Mouse (Mus musculus): ENCODE results near the gene Lrrc25. TPM values are rescaled to one million over a fixed set of nuclear protein-coding genes. Genes with fewer than 3 reads are reported as not detected.

Gene Lrrc25
- polyA plus RNA-seq, 1 experiment from 2014 or later = 0.97 TPM

GRCm38 (mm10) chr8:70617985-70618384 is 2.0 kb downstream of the Lrrc25 start:
- no peaks in the 10 kb centered on the region for H3K9me3 ChIP-seq (ENCODE audit: control insufficient read depth, low read length)
- no peak for ATAC-seq (ENCODE audit: low FRiP score)

GRCm38 (mm10) chr8:70618888-70619334 is 3.0 kb downstream of the Lrrc25 start:
- Histone ChIP-seq H3K9ac (ENCODE audit: low read depth, low read length) (no peak overlapping the region), H3K36me3 (ENCODE audit: control insufficient read depth, insufficient read depth, low read length) (no peaks in the 10 kb centered on the region), H3K4me2 (replicated peaks; ENCODE audit: low read depth, low read length) (no peak overlapping the region), H3K9me3 (ENCODE audit: control insufficient read depth, low read length) (no peaks in the 10 kb centered on the region), H3K4me3 (ENCODE audit: low read depth, low read length) (no peak overlapping the region), H3K27me3 (ENCODE audit: control insufficient read depth, insufficient read depth, low read length) (no peaks in the 10 kb centered on the region; the same call in 1 of the 2 replicates), H3K4me1 (replicated peaks; ENCODE audit: control insufficient read depth, insufficient read depth, low read length) (no peaks in the 10 kb centered on the region), H3K27ac (ENCODE audit: low read depth, low read length) (no peak overlapping the region)
- 26% methylated on average over 9 of the region's 9 CpGs for WGBS
- DNase-seq (ENCODE audit: low spot score) = peak; percentile 72
- peak; percentile 87 for ATAC-seq (ENCODE audit: low FRiP score)

More at GRCm38 (mm10) chr8:70617985-70618384, 2.0 kb downstream of the Lrrc25 start:
- H3K27ac ChIP-seq (ENCODE audit: low read depth, low read length) = no peak overlapping the region
- H3K9ac ChIP-seq (ENCODE audit: low read depth, low read length) = no peak overlapping the region
- no peak for DNase-seq (ENCODE audit: low spot score)
- H3K4me2 ChIP-seq (replicated peaks; ENCODE audit: low read depth, low read length) = no peak overlapping the region
- H3K36me3 ChIP-seq (ENCODE audit: control insufficient read depth, insufficient read depth, low read length) = no peaks in the 10 kb centered on the region
- H3K4me3 ChIP-seq (ENCODE audit: low read depth, low read length) = no peak overlapping the region
- no peaks in the 10 kb centered on the region for H3K4me1 ChIP-seq (replicated peaks; ENCODE audit: control insufficient read depth, insufficient read depth, low read length)
- no peaks in the 10 kb centered on the region; the same call in 1 of the 2 replicates for H3K27me3 ChIP-seq (ENCODE audit: control insufficient read depth, insufficient read depth, low read length)
- 81% methylated on average over 11 of the region's 11 CpGs for WGBS

- H3K4me3 ChIP-seq (ENCODE audit: low read depth, low read length) = no peak overlapping the region
- no peak for DNase-seq (ENCODE audit: low spot score)
- H3K27ac ChIP-seq (ENCODE audit: low read depth, low read length) = no peak overlapping the region
- H3K27me3 ChIP-seq (ENCODE audit: control insufficient read depth, insufficient read depth, low read length) = no peaks in the 10 kb centered on the region; the same call in 1 of the 2 replicates
- H3K36me3 ChIP-seq (ENCODE audit: control insufficient read depth, insufficient read depth, low read length) = no peaks in the 10 kb centered on the region
- no peak overlapping the region for H3K4me2 ChIP-seq (replicated peaks; ENCODE audit: low read depth, low read length)
- ATAC-seq (ENCODE audit: low FRiP score) = no peak
- 64% methylated on average over 3 of the region's 3 CpGs for WGBS
- no peak overlapping the region for H3K9ac ChIP-seq (ENCODE audit: low read depth, low read length)
- no peaks in the 10 kb centered on the region for H3K4me1 ChIP-seq (replicated peaks; ENCODE audit: control insufficient read depth, insufficient read depth, low read length)
- no peaks in the 10 kb centered on the region for H3K9me3 ChIP-seq (ENCODE audit: control insufficient read depth, low read length)
These were observed 6.3 kb downstream of the Lrrc25 start for GRCm38 (mm10) chr8:70622220-70622619.

GRCm38 (mm10) chr8:70625104-70625503 is 9.1 kb downstream of the Lrrc25 start:
- H3K9me3 ChIP-seq (ENCODE audit: control insufficient read depth, low read length) = no peaks in the 10 kb centered on the region
- H3K4me2 ChIP-seq (replicated peaks; ENCODE audit: low read depth, low read length) = no peak overlapping the region
- ATAC-seq (ENCODE audit: low FRiP score) = no peak
- peak; percentile 80 for DNase-seq (ENCODE audit: low spot score)
- H3K27ac ChIP-seq (ENCODE audit: low read depth, low read length) = no peak overlapping the region
- WGBS = 28% methylated on average over 5 of the region's 5 CpGs
- H3K36me3 ChIP-seq (ENCODE audit: control insufficient read depth, insufficient read depth, low read length) = no peaks in the 10 kb centered on the region
- H3K4me1 ChIP-seq (replicated peaks; ENCODE audit: control insufficient read depth, insufficient read depth, low read length) = no peaks in the 10 kb centered on the region; the same call in 1 of the 2 replicates
- no peak overlapping the region for H3K4me3 ChIP-seq (ENCODE audit: low read depth, low read length)
- H3K9ac ChIP-seq (ENCODE audit: low read depth, low read length) = no peak overlapping the region
- no peaks in the 10 kb centered on the region for H3K27me3 ChIP-seq (ENCODE audit: control insufficient read depth, insufficient read depth, low read length)

GRCm38 (mm10) chr8:70627041-70627440 is 11.1 kb downstream of the Lrrc25 start:
- WGBS = 94% methylated on average over 5 of the region's 5 CpGs
- ATAC-seq (ENCODE audit: low FRiP score) = no peak
- no peak overlapping the region for H3K4me3 ChIP-seq (ENCODE audit: low read depth, low read length)
- H3K36me3 ChIP-seq (ENCODE audit: control insufficient read depth, insufficient read depth, low read length) = no peaks in the 10 kb centered on the region
- H3K27ac ChIP-seq (ENCODE audit: low read depth, low read length) = no peak overlapping the region
- DNase-seq (ENCODE audit: low spot score) = no peak
- no peaks in the 10 kb centered on the region; the same call in 1 of the 2 replicates for H3K4me1 ChIP-seq (replicated peaks; ENCODE audit: control insufficient read depth, insufficient read depth, low read length)
- peaks cover 5% of the 10 kb centered on the region for H3K27me3 ChIP-seq (ENCODE audit: control insufficient read depth, insufficient read depth, low read length)
- H3K4me2 ChIP-seq (replicated peaks; ENCODE audit: low read depth, low read length) = no peak overlapping the region
- H3K9ac ChIP-seq (ENCODE audit: low read depth, low read length) = no peak overlapping the region
- H3K9me3 ChIP-seq (ENCODE audit: control insufficient read depth, low read length) = no peaks in the 10 kb centered on the region

- Histone ChIP-seq H3K4me3 (ENCODE audit: low read depth, low read length) (no peak overlapping the region; the same call in 1 of the 2 replicates), H3K36me3 (ENCODE audit: control insufficient read depth, insufficient read depth, low read length) (no peaks in the 10 kb centered on the region), H3K9ac (ENCODE audit: low read depth, low read length) (peak overlapping the region; percentile 45; the same call in 1 of the 2 replicates), H3K27me3 (ENCODE audit: control insufficient read depth, insufficient read depth, low read length) (peaks cover 5% of the 10 kb centered on the region), H3K4me2 (replicated peaks; ENCODE audit: low read depth, low read length) (peak overlapping the region; percentile 58; the same call in 1 of the 2 replicates), H3K9me3 (ENCODE audit: control insufficient read depth, low read length) (no peaks in the 10 kb centered on the region), H3K27ac (ENCODE audit: low read depth, low read length) (no peak overlapping the region), H3K4me1 (replicated peaks; ENCODE audit: control insufficient read depth, insufficient read depth, low read length) (no peaks in the 10 kb centered on the region; the same call in 1 of the 2 replicates)
- ATAC-seq (ENCODE audit: low FRiP score) (peak; percentile 0; the same call in 1 of the 2 replicates), DNase-seq (ENCODE audit: low spot score) (no peak)
- 66% methylated on average over 7 of the region's 7 CpGs for WGBS
These were observed 13.1 kb downstream of the Lrrc25 start for GRCm38 (mm10) chr8:70628986-70629490.

GRCm38 (mm10) chr8:70629574-70630531 is 13.9 kb downstream of the Lrrc25 start:
- Histone ChIP-seq H3K4me2 (replicated peaks; ENCODE audit: low read depth, low read length) (peak overlapping the region; percentile 58), H3K4me1 (replicated peaks; ENCODE audit: control insufficient read depth, insufficient read depth, low read length) (no peaks in the 10 kb centered on the region; the same call in 1 of the 2 replicates), H3K9me3 (ENCODE audit: control insufficient read depth, low read length) (no peaks in the 10 kb centered on the region), H3K9ac (ENCODE audit: low read depth, low read length) (peak overlapping the region; percentile 45; the same call in 1 of the 2 replicates), H3K27ac (ENCODE audit: low read depth, low read length) (0 out of 2 replicates have a peak overlapping the region, but pooled peaks have one; percentile 2), H3K4me3 (ENCODE audit: low read depth, low read length) (peak overlapping the region; percentile 39), H3K27me3 (ENCODE audit: control insufficient read depth, insufficient read depth, low read length) (peaks cover 5% of the 10 kb centered on the region), H3K36me3 (ENCODE audit: control insufficient read depth, insufficient read depth, low read length) (no peaks in the 10 kb centered on the region)
- WGBS = 1% methylated on average over 60 of the region's 60 CpGs
- peak; percentile 95 for DNase-seq (ENCODE audit: low spot score)
- peak; percentile 92 for ATAC-seq (ENCODE audit: low FRiP score)

GRCm38 (mm10) chr8:70630532-70631381 is 14.8 kb downstream of the Lrrc25 start:
- Histone ChIP-seq H3K9me3 (ENCODE audit: control insufficient read depth, low read length) (no peaks in the 10 kb centered on the region), H3K4me3 (ENCODE audit: low read depth, low read length) (no peak overlapping the region), H3K4me1 (replicated peaks; ENCODE audit: control insufficient read depth, insufficient read depth, low read length) (no peaks in the 10 kb centered on the region; the same call in 1 of the 2 replicates), H3K27ac (ENCODE audit: low read depth, low read length) (no peak overlapping the region), H3K27me3 (ENCODE audit: control insufficient read depth, insufficient read depth, low read length) (peaks cover 5% of the 10 kb centered on the region), H3K9ac (ENCODE audit: low read depth, low read length) (no peak overlapping the region), H3K36me3 (ENCODE audit: control insufficient read depth, insufficient read depth, low read length) (no peaks in the 10 kb centered on the region), H3K4me2 (replicated peaks; ENCODE audit: low read depth, low read length) (no peak overlapping the region)
- WGBS = 10% methylated on average over 22 of the region's 22 CpGs
- peak; percentile 61 for DNase-seq (ENCODE audit: low spot score)
- peak; percentile 33; the same call in 1 of the 2 replicates for ATAC-seq (ENCODE audit: low FRiP score)

All from hindbrain, embryonic 11.5 days (tissue).